Mouse (Mus musculus) T-cell, adult 2 months (primary cell): Measurements from ENCODE around the gene Cdkn1a.
A peak's percentile ranks its signal among the peaks of the same experiment; 100 is the strongest.
"Not testable (repeated sequence)": the region's sequence is repeated elsewhere in the genome, so short reads cannot be mapped to it uniquely, and the experiment has no call there.

Experiments used
- DNase-seq: peaks from one replicate; pipeline ENCODE4 v3.0.0; 2022; ENCODE audit warnings: low spot score

The Cdkn1a gene

DNA sequence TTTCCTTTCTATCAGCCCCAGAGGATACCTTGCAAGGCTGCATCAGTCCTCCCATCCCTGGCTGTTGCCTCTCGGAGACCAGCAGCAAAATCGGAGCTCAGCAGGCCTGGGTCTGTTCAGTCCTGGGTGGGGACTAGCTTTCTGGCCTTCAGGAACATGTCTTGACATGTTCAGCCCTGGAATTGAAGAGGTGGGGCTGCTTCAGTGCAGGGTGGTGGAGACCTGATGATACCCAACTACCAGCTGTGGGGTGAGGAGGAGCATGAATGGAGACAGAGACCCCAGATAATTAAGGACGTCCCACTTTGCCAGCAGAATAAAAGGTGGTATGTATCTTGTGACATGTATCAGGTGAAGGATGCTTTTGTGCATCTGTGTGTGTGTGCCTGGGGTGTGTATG lies at the start of gene Cdkn1a:
Cdkn1a (plus strand) TSS at position 201 of the 400 bp plus-strand sequence.
- no peak for DNase-seq

DNA sequence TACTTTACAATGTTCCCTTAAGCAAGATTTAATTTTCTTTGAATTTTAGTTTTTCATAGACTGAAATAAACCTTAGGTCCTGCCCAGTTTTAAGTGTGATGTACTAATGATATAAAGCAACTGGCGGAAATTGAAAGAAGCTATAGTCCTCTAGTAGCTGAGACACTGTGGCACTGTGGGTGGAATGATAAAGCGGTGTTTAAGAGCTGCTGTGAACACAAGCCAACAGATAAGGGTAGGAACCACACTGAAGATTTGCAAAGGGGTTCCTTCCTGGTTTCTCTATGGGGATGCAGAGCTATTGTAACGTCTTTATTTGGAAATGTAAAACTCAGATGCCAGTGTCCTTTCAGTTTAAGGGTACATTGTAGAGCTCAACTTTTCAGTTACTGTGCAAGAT lies 49.1 kb upstream of the Cdkn1a start:
- not testable (repeated sequence) for DNase-seq

DNA sequence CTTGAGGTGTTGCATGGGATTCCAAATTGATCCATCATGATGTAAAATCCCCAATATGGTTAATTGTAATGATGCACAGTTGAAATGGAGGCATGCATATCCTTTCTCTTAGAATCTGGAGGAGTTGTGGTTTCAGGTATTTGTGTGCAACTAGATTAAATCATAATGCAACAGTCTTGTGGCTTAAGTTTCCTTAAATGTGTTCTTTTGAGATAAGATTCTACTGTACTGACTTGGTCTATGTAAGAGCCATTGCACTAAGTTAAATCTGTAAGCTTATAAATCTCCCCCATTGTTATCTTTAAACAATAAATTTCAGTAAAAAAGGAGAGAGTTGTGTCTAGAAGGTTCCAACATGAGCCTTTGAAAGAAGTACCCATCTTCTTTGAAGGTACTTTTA lies 48.2 kb upstream of the Cdkn1a start:
- no peak for DNase-seq

DNA sequence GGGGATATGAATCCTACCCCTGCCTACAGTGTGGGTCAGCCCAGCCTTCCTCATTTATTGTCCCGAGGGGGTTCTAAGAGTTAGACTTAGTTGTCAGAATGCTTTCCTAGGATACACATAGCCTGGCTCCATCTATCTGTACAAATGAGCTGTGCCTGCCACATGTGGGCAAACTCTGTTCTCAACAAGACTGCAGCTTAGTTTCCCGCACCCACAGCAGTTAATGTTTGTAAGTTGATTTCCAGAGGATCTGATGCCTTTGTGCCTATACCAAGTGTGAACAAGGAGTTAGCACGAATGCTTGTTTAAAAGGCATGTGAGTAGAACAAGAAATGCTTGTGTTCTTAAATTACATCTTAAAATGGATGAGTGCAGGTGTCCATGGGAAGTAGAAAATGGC lies 47.2 kb upstream of the Cdkn1a start:
- no peak for DNase-seq

DNA sequence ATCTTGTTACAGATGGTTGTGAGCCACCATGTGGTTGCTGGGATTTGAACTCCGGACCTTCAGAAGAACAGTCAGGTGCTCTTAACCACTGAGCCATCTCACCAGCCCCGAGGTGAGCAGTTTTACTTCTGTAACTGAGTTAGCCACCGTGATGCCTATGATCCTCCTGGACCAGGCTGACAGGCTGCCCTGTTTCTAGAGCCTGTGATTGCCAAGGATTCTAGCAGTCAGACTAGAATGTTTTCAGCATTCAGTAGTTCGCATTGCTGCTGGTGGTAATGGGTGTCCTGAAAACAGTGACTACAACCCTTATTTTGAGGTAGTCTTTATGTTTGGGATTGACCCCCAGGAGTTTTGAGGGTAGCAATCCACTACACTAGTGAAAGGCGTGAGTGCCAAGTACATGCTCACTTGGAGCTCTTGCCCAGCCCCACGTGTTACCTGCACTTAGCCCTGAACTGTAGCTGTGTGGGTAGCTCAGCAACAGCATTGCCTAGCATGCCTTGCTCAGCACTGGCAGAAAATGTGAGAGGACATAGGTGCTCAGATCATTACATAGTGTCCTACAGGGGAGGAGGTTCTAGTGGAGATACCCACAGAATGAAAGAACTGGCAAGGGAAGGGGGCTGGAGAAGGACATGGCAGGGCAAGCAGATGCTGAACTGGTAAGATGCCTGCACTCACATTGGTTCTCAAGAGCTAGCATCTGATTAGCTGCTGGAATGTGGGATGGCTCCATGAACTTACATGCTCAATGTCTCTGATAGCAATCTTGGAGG lies 46.4 kb upstream of the Cdkn1a start:
- DNase-seq = no peak

DNA sequence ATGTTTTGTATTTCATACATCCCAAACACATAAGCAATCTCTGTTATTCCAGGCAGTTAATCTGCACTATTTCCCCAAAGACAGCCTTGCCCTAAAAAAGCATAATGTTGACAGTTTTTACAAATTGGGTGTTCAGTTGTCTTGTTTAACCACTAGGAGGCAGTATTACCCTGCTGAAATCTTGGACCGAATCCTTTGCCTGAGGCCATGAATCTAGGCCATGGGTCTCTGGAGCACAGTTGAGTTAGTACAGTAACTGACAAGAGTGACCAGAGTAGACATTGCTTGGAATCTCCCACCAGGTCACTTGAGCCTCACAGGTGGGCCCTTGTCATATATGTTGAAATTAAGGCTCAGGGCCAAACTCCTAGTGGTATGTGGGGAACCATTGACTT lies 45.9 kb upstream of the Cdkn1a start:
- peak; percentile 51 for DNase-seq

- no peak for DNase-seq
These were observed 44.8 kb upstream of the Cdkn1a start for GRCm38 (mm10) chr17:29045741-29046530.

DNA sequence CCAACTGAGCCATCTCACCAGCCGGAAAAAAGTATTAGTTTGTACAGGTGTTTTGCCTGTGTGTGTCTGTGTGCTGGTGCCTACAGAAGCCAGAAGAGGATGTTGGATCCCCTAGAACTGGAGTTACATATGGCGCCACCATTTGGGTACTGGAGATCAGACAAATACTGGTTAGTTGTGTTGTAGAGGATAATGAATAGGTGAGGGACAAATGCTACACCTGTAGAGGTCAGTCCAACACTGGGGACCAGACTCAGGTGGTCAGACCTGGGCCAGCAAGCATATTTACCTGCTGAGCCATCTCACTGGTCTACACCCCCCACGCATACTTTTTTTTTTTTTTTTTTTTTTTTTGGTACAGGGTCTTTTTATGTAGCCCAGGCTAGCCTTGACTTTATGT lies 43.9 kb upstream of the Cdkn1a start:
- no peak for DNase-seq

- no peak for DNase-seq
These were observed 42.9 kb upstream of the Cdkn1a start for GRCm38 (mm10) chr17:29047697-29048514.

DNA sequence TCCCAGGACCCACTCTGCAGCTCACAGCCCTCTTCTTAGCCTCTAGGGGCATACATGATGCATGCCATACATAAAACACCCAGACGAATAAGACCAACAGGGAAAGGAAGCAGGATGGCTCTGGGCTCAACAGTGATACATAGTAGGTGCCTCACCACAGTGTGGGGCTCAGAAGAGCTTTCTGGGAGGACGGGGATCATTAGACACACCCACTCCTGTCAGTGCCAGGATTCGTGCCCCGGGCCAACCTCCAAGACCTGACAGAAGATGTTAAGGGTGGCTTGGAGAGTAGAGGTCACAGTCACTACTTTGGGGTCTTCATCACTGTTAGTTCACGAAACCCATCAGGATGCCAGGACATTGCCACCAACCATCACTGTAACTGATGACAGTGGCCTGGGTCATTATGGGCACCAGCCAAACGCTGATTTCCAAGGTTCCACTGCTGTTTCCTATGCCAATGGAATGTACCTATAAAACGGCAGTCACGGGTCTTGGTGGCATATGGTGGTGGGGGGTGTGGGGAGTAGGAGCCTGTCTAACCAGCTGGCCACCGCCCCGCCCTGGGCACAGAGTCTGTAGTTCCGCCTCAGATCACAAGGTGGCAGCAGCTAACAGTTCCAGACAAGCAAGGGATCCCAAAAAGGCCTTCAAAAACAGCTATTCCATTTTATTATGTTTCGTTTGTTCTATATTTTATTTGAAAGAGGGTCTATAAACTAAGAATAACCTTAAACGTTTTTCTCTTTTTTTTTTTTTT lies 41.8 kb upstream of the Cdkn1a start:
- DNase-seq = peak; percentile 79

DNA sequence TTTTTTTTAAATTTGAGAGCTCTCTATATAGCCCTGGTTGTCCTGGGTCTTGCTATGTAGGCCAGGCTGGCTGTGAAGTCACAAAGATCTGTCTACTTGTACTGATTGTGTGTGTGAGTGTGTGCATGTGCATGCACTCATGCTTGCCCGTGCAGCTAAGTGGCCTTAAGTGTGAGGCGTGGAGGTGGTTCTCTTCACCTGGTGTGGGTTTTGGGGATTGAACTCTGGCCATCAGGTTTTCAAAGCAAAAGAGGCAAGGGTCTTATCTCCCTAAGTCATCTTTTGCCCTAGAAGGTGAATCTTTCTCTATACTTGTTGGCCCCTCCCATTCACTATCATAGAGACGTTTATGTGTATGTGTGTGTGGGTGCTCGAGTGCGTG lies 41.3 kb upstream of the Cdkn1a start:
- no peak for DNase-seq

- DNase-seq = no peak
These were observed 40.9 kb upstream of the Cdkn1a start for GRCm38 (mm10) chr17:29049923-29050322.

GRCm38 (mm10) chr17:29050791-29051190 lies 40.0 kb upstream of the Cdkn1a start:
- no peak for DNase-seq

DNA sequence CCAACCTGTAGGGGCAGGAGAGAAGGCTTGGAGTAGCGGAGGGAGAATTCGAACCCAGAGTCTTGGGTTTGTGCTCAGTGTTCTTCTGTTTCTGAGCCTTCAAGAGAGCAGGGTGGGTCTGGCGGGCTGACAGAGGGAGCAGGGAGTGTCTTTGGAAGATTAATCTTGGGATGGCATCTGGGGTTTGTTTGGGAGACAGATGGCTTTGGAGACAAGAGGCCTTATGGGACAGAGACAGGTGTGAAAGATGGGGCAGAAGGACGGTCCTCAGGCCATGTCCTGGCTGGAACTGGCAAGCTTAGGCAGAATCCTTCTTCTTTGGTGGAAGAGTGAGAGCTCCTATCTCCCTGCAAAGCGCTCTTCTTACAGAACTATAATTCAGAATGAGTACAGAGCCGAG lies 37.7 kb upstream of the Cdkn1a start:
- no peak for DNase-seq

GRCm38 (mm10) chr17:29053841-29054240 lies 36.9 kb upstream of the Cdkn1a start:
- DNase-seq = no peak

DNA sequence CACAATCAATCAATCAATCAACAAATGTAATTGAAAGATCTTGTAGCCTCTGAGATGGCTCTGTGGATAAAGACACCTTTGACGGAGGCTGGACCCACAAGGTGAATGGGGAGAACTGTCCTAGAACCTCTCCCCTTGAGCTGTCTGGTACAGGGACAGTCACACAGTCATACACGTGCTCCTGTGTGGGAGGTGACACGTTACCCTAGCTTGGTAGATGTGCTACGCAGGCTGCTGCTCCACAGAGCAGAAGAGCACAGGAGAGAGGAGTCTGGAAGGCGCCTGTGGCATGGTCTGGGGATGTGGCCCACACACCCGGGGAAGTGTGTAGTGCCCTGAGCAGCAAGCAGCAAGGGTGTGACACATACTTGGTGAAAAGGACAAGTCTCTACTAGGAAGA lies 36.3 kb upstream of the Cdkn1a start:
- no peak for DNase-seq

DNA sequence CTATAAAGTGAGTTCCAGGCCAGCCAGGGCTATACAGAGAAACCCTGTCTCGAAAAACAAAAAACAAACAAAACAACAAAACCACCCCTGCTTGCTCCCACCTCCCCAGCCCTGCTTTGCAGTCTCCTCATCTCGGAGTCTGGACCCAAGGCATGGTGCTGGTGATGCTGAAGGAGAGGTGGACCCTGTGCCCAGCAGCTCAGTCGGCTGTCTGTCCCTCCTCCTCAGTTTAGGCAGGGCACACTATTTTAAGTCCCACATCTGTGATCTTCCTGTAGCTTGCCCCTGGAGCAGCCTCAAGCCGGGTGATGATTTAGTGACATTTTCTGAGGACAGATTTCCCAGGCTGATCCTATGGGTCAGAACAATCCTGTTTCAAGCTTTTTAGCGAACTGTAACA lies 35.2 kb upstream of the Cdkn1a start:
- DNase-seq = no peak

GRCm38 (mm10) chr17:29056207-29056606 lies 34.6 kb upstream of the Cdkn1a start:
- no peak for DNase-seq

DNA sequence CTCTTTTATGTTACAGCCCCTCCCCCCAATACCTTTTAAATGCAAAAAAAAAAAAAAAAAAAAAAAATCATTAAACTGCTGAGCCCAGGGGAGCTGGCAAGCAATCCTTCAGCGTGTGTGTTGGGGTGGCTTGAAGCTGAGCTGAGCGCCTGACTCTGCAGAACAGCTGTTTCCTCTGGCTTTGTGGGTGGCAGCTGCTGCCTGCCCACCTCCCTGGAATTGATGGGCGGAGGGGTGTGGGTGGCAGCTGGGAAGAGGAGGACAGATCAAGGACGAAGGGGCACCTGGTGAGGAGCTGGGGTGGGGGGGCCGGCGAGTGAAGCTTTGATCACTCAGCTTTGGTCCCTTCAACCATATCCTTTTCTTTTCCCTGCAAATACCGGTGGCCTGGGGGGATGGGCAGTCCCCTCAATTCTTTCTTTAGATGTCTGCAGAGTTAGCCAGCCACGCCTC lies 34.1 kb upstream of the Cdkn1a start:
- no peak for DNase-seq

DNA sequence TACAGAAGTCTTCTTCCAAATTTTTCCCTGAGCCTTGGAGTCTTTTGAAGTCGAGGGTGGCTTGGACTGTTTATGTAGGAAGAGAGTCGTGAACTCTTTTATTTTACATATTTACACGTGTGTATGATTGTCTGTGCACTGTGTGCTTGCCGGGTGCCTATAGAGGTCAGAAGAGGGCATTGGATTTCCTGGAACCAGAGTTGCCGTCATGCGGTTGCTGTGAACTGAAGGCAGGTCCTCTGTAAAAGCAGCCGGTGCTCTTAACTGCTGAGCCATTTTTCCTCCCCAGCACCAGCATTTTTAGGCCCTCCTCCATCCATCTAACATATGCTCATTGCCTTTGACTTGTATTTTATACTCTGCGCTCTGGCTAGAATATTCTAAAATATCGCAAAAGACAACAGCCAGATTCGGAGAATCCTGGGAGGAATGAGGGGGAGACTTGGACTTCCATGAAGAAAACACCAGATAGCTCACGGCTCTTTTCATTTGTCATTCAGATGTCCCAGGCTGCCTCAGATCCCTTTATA lies 33.4 kb upstream of the Cdkn1a start:
- DNase-seq = no peak

DNA sequence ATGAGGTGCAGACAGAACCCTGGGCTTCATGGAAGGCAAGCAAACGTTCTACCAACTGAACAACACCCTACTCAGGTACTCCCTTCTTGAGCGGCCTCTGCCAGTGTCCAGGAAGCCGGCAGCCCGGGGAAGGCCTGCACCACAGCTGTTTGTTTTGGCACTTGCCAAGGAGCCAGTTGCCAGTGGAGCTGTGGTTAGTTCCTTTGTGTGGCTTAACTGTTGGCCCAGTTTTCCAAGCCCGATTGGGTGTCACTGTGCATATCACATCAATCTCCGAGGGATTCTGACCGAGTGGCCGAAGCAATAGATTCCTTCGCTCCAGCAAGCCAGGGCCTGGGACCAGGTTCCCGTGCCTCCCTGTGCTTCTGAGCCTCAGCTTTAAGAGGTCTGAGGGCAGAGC lies 32.8 kb upstream of the Cdkn1a start:
- no peak for DNase-seq

- DNase-seq = no peak
These were observed 32.3 kb upstream of the Cdkn1a start for GRCm38 (mm10) chr17:29058487-29058886.
